ENCODE assay signal across 8 mouse cellular contexts in genomic region chr5:149039825-149040224, GRCm38 (mm10). TPM values are rescaled to one million over a fixed set of nuclear protein-coding genes. Genes with fewer than 3 reads are reported as not detected.
DNase-seq lines count a peak whose midpoint lies in the region; ATAC-seq lines count a peak whose summit lies in the region.

No protein-coding gene starts in this region.

- no peak overlapping the region for H3K9ac ChIP-seq in hindbrain, embryonic 11.5 days (ENCODE audit: low read depth, low read length)
- no peak overlapping the region for H3K9ac ChIP-seq in hindbrain, embryonic 12.5 days

- no peaks in the 10 kb centered on the region; the same call in 1 of the 2 replicates for H3K9me3 ChIP-seq in hindbrain, embryonic 11.5 days (ENCODE audit: control insufficient read depth, low read length)
- peaks cover 7% of the 10 kb centered on the region; the same call in 1 of the 2 replicates for H3K9me3 ChIP-seq in hindbrain, embryonic 12.5 days (replicated peaks)

- no peak overlapping the region for H3K4me3 ChIP-seq in hindbrain, embryonic 11.5 days (ENCODE audit: low read depth, low read length)
- no peak overlapping the region for H3K4me3 ChIP-seq in hindbrain, embryonic 12.5 days

- no peaks in the 10 kb centered on the region for H3K4me1 ChIP-seq in hindbrain, embryonic 11.5 days (replicated peaks; ENCODE audit: control insufficient read depth, insufficient read depth, low read length)
- no peaks in the 10 kb centered on the region for H3K4me1 ChIP-seq in hindbrain, embryonic 12.5 days

- no peak overlapping the region for H3K27ac ChIP-seq in hindbrain, embryonic 11.5 days (ENCODE audit: low read depth, low read length)
- H3K27ac ChIP-seq in hindbrain, embryonic 12.5 days: no peak overlapping the region

- ATAC-seq in hindbrain, embryonic 11.5 days (ENCODE audit: low FRiP score): no peak
- ATAC-seq in hindbrain, embryonic 12.5 days (ENCODE audit: low FRiP score): no peak
- peak; percentile 97 for ATAC-seq in megakaryocyte, adult 5-6 weeks (ENCODE audit: poor library complexity, severe bottlenecking)

- WGBS in hindbrain, embryonic 11.5 days: 91% methylated on average over 5 of the region's 5 CpGs
- WGBS in hindbrain, embryonic 12.5 days: 91% methylated on average over 5 of the region's 5 CpGs

- H3K27me3 ChIP-seq in hindbrain, embryonic 11.5 days (ENCODE audit: control insufficient read depth, insufficient read depth, low read length): no peaks in the 10 kb centered on the region
- no peaks in the 10 kb centered on the region for H3K27me3 ChIP-seq in hindbrain, embryonic 12.5 days

- no peaks in the 10 kb centered on the region for H3K36me3 ChIP-seq in hindbrain, embryonic 11.5 days (ENCODE audit: control insufficient read depth, insufficient read depth, low read length)
- no peaks in the 10 kb centered on the region for H3K36me3 ChIP-seq in hindbrain, embryonic 12.5 days

- peak; percentile 42 for DNase-seq in hindbrain, embryonic 11.5 days (ENCODE audit: low spot score)
- DNase-seq in B cell, adult 2 months: peak; percentile 67 to 70
- peak; percentile 92 for DNase-seq in R1 (ENCODE audit: low read depth, low spot score)
- no peak for DNase-seq in frontal cortex, postnatal 36 days (ENCODE audit: low spot score in 2 of 2)
- no peak for DNase-seq in ovary, postnatal 36 days (ENCODE audit: low spot score)
- no peak for DNase-seq in urinary bladder, postnatal 10 days (ENCODE audit: low spot score)

- no peak overlapping the region for H3K4me2 ChIP-seq in hindbrain, embryonic 11.5 days (replicated peaks; ENCODE audit: low read depth, low read length)
- H3K4me2 ChIP-seq in hindbrain, embryonic 12.5 days (replicated peaks): no peak overlapping the region

RNA-seq across cellular contexts. Expression of gene Gm42791, which starts 44.9 kb away (rescaled TPM):
- polyA plus RNA-seq in hindbrain, embryonic 11.5 days (2014; fragmentation: Nextera tagmentation; extraction: Ambion mirVana): not detected in 2 replicates
- polyA plus RNA-seq in hindbrain, embryonic 12.5 days (2016; fragmentation: Nextera tagmentation; extraction: Ambion mirVana): 0.49 and 3.3 TPM in 2 replicates
- total RNA-seq in megakaryocyte, adult 5-6 weeks (2015): not detected in 2 replicates
- total RNA-seq in megakaryocyte, adult 5-6 weeks (2017): not detected in 2 replicates

Comparison
In these comparisons a context has a peak if more than half of its experiments do, and no peak if none do; other contexts are left out.
1. DNase-seq: peak in hindbrain, embryonic 11.5 days (single experiment), B cell, adult 2 months (2 of 2) and R1 (single experiment); none in frontal cortex, postnatal 36 days (0 of 2), ovary, postnatal 36 days (single experiment) and urinary bladder, postnatal 10 days (single experiment).